Mouse (Mus musculus): ENCODE data around the gene A030014E15Rik. TPM values are rescaled to one million over a fixed set of nuclear protein-coding genes. Genes with fewer than 3 reads are reported as not detected.
"Not testable (repeated sequence)": the region's sequence is repeated elsewhere in the genome, so short reads cannot be mapped to it uniquely, and the experiment has no call there.

The A030014E15Rik gene
- total and polyA plus RNA-seq, 3 experiments, result not detected

GRCm38 (mm10) chr1:82930558-82930957 is 5.8 kb downstream of the A030014E15Rik start:
- H3K27ac ChIP-seq (ENCODE audit: insufficient read depth, low read depth); H3K4me3 ChIP-seq (replicated peaks in 1 of 3; ENCODE audit: low read depth in 2 of 3, low read length in 2 of 3, poor library complexity in 1 of 3); H3K9me3 ChIP-seq (replicated peaks; ENCODE audit: low read length); H3K79me2 ChIP-seq (replicated peaks; ENCODE audit: control insufficient read depth, extremely low read depth, insufficient read depth, poor library complexity, severe bottlenecking); H3K4me1 ChIP-seq (ENCODE audit: control insufficient read depth in 1 of 2, insufficient read depth in 2 of 2); H3K36me3 ChIP-seq (replicated peaks in 1 of 2; ENCODE audit: control insufficient read depth in 1 of 2, insufficient read depth in 1 of 2, low read length in 1 of 2); H3K27me3 ChIP-seq (replicated peaks); in situ Hi-C loops (cut with MboI; ENCODE audit: low pct_ligation_motif_present, low pct_unique_long_range_greater_than_20kb, low sequenced_read_pairs); H3K9ac ChIP-seq (ENCODE audit: insufficient read depth, low read depth); H3K4me2 ChIP-seq (ENCODE audit: insufficient read depth, low read depth, poor library complexity, severe bottlenecking); dilution Hi-C loops (cut with MboI; ENCODE audit: extremely low pct_ligation_motif_present, extremely low pct_unique_long_range_greater_than_20kb, low sequenced_read_pairs); DNase-seq (ENCODE audit: extremely low read depth): not testable (repeated sequence)

GRCm38 (mm10) chr1:82931326-82931725 is 6.6 kb downstream of the A030014E15Rik start, which contains the start of gene Gm6217:
Gene Gm6217 (minus strand): TSS chr1:82931399.
- dilution Hi-C loops (cut with MboI; ENCODE audit: extremely low pct_ligation_motif_present, extremely low pct_unique_long_range_greater_than_20kb, low sequenced_read_pairs); H3K4me3 ChIP-seq (replicated peaks in 1 of 3; ENCODE audit: low read depth in 2 of 3, low read length in 2 of 3, poor library complexity in 1 of 3); H3K27ac ChIP-seq (ENCODE audit: insufficient read depth, low read depth); H3K4me2 ChIP-seq (ENCODE audit: insufficient read depth, low read depth, poor library complexity, severe bottlenecking); H3K79me2 ChIP-seq (replicated peaks; ENCODE audit: control insufficient read depth, extremely low read depth, insufficient read depth, poor library complexity, severe bottlenecking); H3K27me3 ChIP-seq (replicated peaks); in situ Hi-C loops (cut with MboI; ENCODE audit: low pct_ligation_motif_present, low pct_unique_long_range_greater_than_20kb, low sequenced_read_pairs); DNase-seq (ENCODE audit: extremely low read depth); H3K9me3 ChIP-seq (replicated peaks; ENCODE audit: low read length); H3K9ac ChIP-seq (ENCODE audit: insufficient read depth, low read depth); H3K4me1 ChIP-seq (ENCODE audit: control insufficient read depth in 1 of 2, insufficient read depth in 2 of 2); H3K36me3 ChIP-seq (replicated peaks in 1 of 2; ENCODE audit: control insufficient read depth in 1 of 2, insufficient read depth in 1 of 2, low read length in 1 of 2): not testable (repeated sequence)

- TF ChIP-seq CHD2 (IDR thresholded peaks at IDR 0.05; ENCODE audit: low read length) (no peak), HCFC1 (IDR thresholded peaks at IDR 0.05; ENCODE audit: low read depth, low read length) (no peak), MAX (IDR thresholded peaks at IDR 0.05; ENCODE audit: low read length) (no peak), POLR2AphosphoS2 (IDR thresholded peaks at IDR 0.05; ENCODE audit: low read depth, low read length) (no peak), JUN (IDR thresholded peaks at IDR 0.05; ENCODE audit: insufficient read depth, low read depth, low read length) (no peak), JUND (conservative IDR thresholded peaks at IDR 0.05; ENCODE audit: low read depth, low read length) (no peak), ETS1 (conservative IDR thresholded peaks at IDR 0.05; ENCODE audit: low read depth, low read length) (no peak), CHD1 (IDR thresholded peaks at IDR 0.05; ENCODE audit: low read depth, low read length) (no peak), POLR2A (IDR thresholded peaks at IDR 0.05; ENCODE audit: low read depth, low read length) (no peak), E2F4 (IDR thresholded peaks at IDR 0.05; ENCODE audit: insufficient replicate concordance, low read depth, low read length) (no peak), MAFK (IDR thresholded peaks at IDR 0.05; ENCODE audit: insufficient replicate concordance, low read length) (no peak)
- dilution Hi-C loops (cut with MboI; ENCODE audit: extremely low pct_ligation_motif_present, extremely low pct_unique_long_range_greater_than_20kb, low sequenced_read_pairs) (no loop called here), in situ Hi-C loops (cut with MboI; ENCODE audit: low pct_ligation_motif_present, low pct_unique_long_range_greater_than_20kb, low sequenced_read_pairs) (no loop called here)
- Histone ChIP-seq H3K4me1 (ENCODE audit: control insufficient read depth in 1 of 2, insufficient read depth in 2 of 2) (no peaks in the 10 kb centered on the region), H3K4me2 (ENCODE audit: insufficient read depth, low read depth, poor library complexity, severe bottlenecking) (no peak overlapping the region), H3K4me3 (replicated peaks in 1 of 3; ENCODE audit: low read depth in 2 of 3, low read length in 2 of 3, poor library complexity in 1 of 3) (no peak overlapping the region), H3K9me3 (replicated peaks; ENCODE audit: low read length) (no peaks in the 10 kb centered on the region), H3K9ac (ENCODE audit: insufficient read depth, low read depth) (no peak overlapping the region), H3K27ac (ENCODE audit: insufficient read depth, low read depth) (no peak overlapping the region), H3K27me3 (replicated peaks) (no peaks in the 10 kb centered on the region), H3K79me2 (replicated peaks; ENCODE audit: control insufficient read depth, extremely low read depth, insufficient read depth, poor library complexity, severe bottlenecking) (no peaks in the 10 kb centered on the region), H3K36me3 (replicated peaks in 1 of 2; ENCODE audit: control insufficient read depth in 1 of 2, insufficient read depth in 1 of 2, low read length in 1 of 2) (no peaks in the 10 kb centered on the region)
- DNase-seq (ENCODE audit: extremely low read depth), result no peak
Observed at GRCm38 (mm10) chr1:82938666-82939065, 13.9 kb downstream of the A030014E15Rik start.

- dilution Hi-C loops (cut with MboI; ENCODE audit: extremely low pct_ligation_motif_present, extremely low pct_unique_long_range_greater_than_20kb, low sequenced_read_pairs); H3K4me3 ChIP-seq (replicated peaks in 1 of 3; ENCODE audit: low read depth in 2 of 3, low read length in 2 of 3, poor library complexity in 1 of 3); H3K4me2 ChIP-seq (ENCODE audit: insufficient read depth, low read depth, poor library complexity, severe bottlenecking); H3K36me3 ChIP-seq (replicated peaks in 1 of 2; ENCODE audit: control insufficient read depth in 1 of 2, insufficient read depth in 1 of 2, low read length in 1 of 2); H3K79me2 ChIP-seq (replicated peaks; ENCODE audit: control insufficient read depth, extremely low read depth, insufficient read depth, poor library complexity, severe bottlenecking); H3K4me1 ChIP-seq (ENCODE audit: control insufficient read depth in 1 of 2, insufficient read depth in 2 of 2); DNase-seq (ENCODE audit: extremely low read depth); H3K27ac ChIP-seq (ENCODE audit: insufficient read depth, low read depth); in situ Hi-C loops (cut with MboI; ENCODE audit: low pct_ligation_motif_present, low pct_unique_long_range_greater_than_20kb, low sequenced_read_pairs); H3K9me3 ChIP-seq (replicated peaks; ENCODE audit: low read length); H3K27me3 ChIP-seq (replicated peaks); H3K9ac ChIP-seq (ENCODE audit: insufficient read depth, low read depth): not testable (repeated sequence)
Observed at GRCm38 (mm10) chr1:82942505-82942904, 17.8 kb downstream of the A030014E15Rik start.

- H3K27me3 ChIP-seq (replicated peaks); H3K4me2 ChIP-seq (ENCODE audit: insufficient read depth, low read depth, poor library complexity, severe bottlenecking); dilution Hi-C loops (cut with MboI; ENCODE audit: extremely low pct_ligation_motif_present, extremely low pct_unique_long_range_greater_than_20kb, low sequenced_read_pairs); H3K4me3 ChIP-seq (replicated peaks in 1 of 3; ENCODE audit: low read depth in 2 of 3, low read length in 2 of 3, poor library complexity in 1 of 3); H3K79me2 ChIP-seq (replicated peaks; ENCODE audit: control insufficient read depth, extremely low read depth, insufficient read depth, poor library complexity, severe bottlenecking); in situ Hi-C loops (cut with MboI; ENCODE audit: low pct_ligation_motif_present, low pct_unique_long_range_greater_than_20kb, low sequenced_read_pairs); H3K36me3 ChIP-seq (replicated peaks in 1 of 2; ENCODE audit: control insufficient read depth in 1 of 2, insufficient read depth in 1 of 2, low read length in 1 of 2); H3K27ac ChIP-seq (ENCODE audit: insufficient read depth, low read depth); H3K9ac ChIP-seq (ENCODE audit: insufficient read depth, low read depth); H3K4me1 ChIP-seq (ENCODE audit: control insufficient read depth in 1 of 2, insufficient read depth in 2 of 2); DNase-seq (ENCODE audit: extremely low read depth); H3K9me3 ChIP-seq (replicated peaks; ENCODE audit: low read length): not testable (repeated sequence)
Observed at GRCm38 (mm10) chr1:82943295-82943694, 18.6 kb downstream of the A030014E15Rik start, which contains the start of gene A030003K21Rik. Gene A030003K21Rik (minus strand): TSS chr1:82943388.
